Mouse (Mus musculus): ENCODE data around the gene 1110032F04Rik. TPM values are rescaled to one million over a fixed set of nuclear protein-coding genes. Genes with fewer than 3 reads are reported as not detected.

1110032F04Rik gene
- total RNA-seq (2021), result 1 to 10 TPM; 7.8 to 7.9 TPM
- long read RNA-seq, experiment 1, transcript 1110032F04Rik-201 (1 exons, 2,578 nt), result major isoform, 17 of 17 reads
- long read RNA-seq, experiment 1, partial matches to known transcripts, result 0 of 17 reads
- long read RNA-seq, experiment 1, other reads (novel, unspliced or antisense), result 0 of 17 reads
- long read RNA-seq, experiment 2, transcript 1110032F04Rik-201 (1 exons, 2,578 nt), result major isoform, 23 of 23 reads
- long read RNA-seq, experiment 2, partial matches to known transcripts, result 0 of 23 reads
- long read RNA-seq, experiment 2, other reads (novel, unspliced or antisense), result 0 of 23 reads

DNA sequence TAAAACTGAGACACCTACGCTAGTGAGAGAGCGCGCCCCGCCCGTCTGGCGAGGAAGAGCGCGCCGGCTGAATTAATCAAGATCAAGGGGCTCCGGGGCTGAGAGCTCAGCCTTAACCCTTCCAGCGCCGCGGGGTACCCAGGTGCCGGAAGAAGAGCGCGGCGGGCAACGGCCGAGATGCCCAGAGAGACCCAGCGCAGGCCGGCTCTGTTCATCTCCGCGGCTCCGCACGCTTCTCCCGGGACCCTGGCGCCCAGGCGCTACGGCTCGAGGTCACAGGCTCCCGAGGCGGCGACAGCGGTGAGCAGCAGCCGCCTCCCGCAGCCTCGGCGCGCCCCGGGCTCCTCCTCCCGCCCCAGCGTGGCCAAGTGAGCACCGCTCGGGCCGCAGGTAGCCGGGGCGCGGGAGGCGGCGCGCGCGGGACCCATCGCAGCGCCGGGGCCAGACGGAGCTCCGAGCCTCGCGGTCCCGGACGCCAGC is at the start of gene 1110032F04Rik:
Gene 1110032F04Rik, plus strand, starts transcription at position 376 of the 480 bp plus-strand sequence.
- TF ChIP-seq CTCF (conservative IDR thresholded peaks at IDR 0.05), result no peak
- DNase-seq (ENCODE audit: low spot score in 2 of 2), result peak; percentile 5 to 28
- Histone ChIP-seq H3K27ac (peak within 1 kb of the TSS; percentile 61), H3K4me3 (peak within 1 kb of the TSS; percentile 55)

DNA sequence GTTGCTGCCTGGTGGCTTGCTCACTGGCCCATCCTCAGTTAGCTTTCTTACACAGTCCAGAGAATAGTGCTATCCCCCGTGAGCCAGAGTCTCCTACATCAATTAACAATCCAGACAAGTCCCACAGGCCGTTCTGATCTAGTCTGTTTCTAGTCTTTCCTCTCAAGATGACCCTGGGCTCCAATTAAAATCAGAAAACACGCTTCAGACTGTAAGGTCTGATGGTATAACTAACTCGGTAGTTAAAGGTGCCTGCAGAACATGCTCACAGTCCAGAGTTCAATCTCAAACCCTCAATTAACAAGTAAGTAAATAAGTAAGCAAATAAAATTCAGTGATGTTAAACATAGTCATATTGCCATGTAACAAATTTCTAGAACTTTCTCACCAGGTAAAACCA is 48.0 kb upstream of the 1110032F04Rik start:
- TF ChIP-seq CTCF (conservative IDR thresholded peaks at IDR 0.05), result no peak
- no peak for DNase-seq (ENCODE audit: low spot score in 2 of 2)

DNA sequence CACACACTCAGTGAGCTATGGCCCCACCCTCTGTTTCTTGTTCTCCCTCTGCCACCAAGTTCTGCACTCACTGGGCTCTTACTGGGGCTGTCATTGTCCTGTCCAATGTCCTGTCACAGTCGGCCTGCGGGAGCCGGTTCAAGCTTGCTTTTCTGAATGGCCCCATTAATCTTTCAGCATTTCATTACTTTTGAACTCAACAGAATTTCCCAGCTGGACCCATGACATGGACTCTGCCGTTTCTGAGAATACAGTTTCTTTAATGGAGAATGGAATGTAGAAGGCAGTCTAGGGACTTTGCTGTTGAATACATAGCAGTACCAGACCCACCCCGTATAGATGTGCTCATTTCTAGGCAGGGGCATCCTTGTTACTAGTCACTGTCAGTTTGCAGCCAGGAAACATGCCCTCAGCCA is 47.5 kb upstream of the 1110032F04Rik start:
- no peak for DNase-seq (ENCODE audit: low spot score in 2 of 2)
- no peak overlapping the region for H3K27ac ChIP-seq
- TF ChIP-seq CTCF (conservative IDR thresholded peaks at IDR 0.05), result no peak
- H3K4me3 ChIP-seq, result no peak overlapping the region

More for the DNA sequence above, 48.0 kb upstream of the 1110032F04Rik start:
- no peak overlapping the region for H3K4me3 ChIP-seq
- H3K27ac ChIP-seq, result no peak overlapping the region

DNA sequence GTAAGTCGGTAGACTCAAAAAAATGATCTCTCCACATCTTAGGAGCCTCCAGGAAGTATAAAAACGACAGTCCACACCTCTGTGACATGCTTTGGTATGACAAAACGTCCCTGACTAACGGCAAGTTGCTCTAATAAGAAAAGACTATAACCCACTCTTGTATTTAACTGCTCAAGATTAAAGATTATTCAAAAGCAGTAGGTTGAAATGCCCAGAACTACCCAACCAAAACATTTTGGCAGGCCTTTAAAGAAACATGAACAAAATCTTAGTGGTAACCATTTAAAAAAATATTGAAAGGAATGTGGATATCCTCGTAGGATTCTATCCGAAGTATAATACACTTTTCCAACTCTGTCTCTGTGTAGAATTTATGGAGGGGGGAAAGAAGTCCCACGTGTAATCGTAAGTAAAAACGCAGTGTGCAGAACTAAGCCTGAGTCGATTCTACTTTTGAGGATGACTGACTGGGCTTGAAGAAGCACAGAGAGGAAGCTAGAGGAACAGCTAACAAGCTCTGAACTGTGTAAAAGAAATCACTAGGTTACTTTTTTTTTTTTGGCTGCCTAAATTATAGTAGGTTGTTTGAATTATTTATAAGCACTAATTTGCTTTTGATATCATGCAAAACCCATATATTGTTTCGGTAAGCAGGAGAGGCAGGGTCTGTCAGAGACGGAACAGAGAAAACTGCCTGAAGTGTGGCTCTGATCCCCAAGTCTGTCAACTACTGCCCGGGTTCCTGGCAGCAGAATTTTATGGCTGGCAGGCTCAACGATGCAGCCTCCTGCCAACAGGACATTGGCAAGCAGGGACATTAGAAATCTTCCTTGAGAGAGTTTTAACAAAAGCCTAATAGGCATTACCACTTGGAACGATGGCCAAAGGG is 45.3 kb upstream of the 1110032F04Rik start:
- H3K27ac ChIP-seq, result no peak overlapping the region
- TF ChIP-seq CTCF (conservative IDR thresholded peaks at IDR 0.05), result no peak
- no peak overlapping the region for H3K4me3 ChIP-seq
- DNase-seq (ENCODE audit: low spot score in 2 of 2), result peak; percentile 36 to 44

DNA sequence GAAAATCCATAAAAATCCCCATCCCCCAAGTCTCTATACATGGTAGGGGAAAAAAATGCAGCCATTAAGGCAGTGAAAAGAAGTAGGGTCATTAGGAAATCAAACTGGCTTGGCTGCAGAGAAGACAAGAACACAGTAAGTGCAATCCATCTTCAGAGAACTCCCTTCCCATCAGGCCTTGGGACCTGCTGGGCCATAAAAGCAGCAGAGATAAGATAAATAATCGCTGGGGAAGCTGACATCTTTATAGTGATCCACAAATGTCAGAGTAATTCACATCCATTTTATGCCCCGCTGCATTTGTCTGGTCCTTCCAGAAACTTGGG is 44.7 kb upstream of the 1110032F04Rik start:
- no peak for TF ChIP-seq CTCF (conservative IDR thresholded peaks at IDR 0.05)
- Histone ChIP-seq H3K4me3 (no peak overlapping the region), H3K27ac (no peak overlapping the region)
- no peak for DNase-seq (ENCODE audit: low spot score in 2 of 2)

DNA sequence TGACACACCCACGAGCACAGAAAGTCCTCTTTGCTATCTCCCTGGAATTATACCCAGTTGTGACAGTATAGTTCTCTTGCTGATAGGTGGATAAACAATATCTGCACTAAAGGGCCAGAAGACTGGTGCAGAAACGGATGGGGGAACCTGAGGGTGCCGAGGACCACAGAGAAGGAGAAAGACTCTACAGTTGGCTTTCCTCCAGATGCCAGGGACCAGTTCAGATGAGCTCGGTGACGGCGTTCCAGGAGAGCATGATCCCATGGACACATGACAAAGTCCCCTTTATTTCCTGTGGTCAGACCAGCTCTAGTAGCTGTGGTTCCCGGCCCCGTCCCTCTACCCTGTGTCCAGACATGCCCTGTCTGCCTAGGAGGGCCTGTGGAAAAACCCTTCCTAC is 44.2 kb upstream of the 1110032F04Rik start:
- DNase-seq (ENCODE audit: low spot score in 2 of 2), result no peak
- H3K4me3 ChIP-seq, result no peak overlapping the region
- no peak for TF ChIP-seq CTCF (conservative IDR thresholded peaks at IDR 0.05)
- H3K27ac ChIP-seq, result no peak overlapping the region

DNA sequence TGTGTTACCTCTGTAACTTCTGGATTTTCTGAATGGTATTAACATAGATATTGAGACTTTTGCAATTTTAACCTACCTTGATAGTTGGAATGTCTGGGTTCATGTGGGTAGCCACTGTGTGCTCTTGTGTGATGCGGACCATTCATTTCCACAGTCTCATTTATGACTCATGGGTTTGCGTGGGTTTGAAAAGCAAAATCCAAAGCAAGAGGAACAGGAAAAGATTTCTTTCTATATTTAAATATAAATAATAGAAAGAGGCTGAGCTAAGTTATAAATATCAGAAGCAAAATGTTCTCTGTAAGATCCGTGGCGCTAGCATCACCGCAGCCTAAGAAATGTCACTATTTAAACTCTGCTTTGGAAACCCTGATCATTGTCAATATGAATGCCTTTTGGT is 41.7 kb upstream of the 1110032F04Rik start:
- DNase-seq (ENCODE audit: low spot score in 2 of 2), result no peak
- Histone ChIP-seq H3K27ac (no peak overlapping the region), H3K4me3 (no peak overlapping the region)
- no peak for TF ChIP-seq CTCF (conservative IDR thresholded peaks at IDR 0.05)

DNA sequence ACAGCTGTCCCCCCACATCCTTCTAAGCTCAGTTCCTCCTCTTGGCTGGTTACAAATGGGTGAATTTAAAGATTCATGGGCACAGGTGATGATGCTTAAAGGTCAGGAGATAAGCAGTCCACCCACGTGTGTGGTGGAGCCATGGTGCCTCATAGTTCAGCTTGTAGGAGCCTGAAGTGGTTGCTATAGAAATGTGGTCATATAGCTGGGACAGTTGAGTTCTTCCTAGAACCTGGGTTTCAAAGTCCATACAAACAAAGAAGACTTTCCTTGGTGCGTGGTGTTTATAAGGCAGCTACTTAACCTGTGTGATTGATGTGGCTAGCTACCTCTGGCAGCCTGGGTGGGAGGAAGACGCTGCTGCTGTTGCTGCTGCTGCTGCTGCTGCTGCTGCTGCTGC is 39.4 kb upstream of the 1110032F04Rik start:
- Histone ChIP-seq H3K4me3 (no peak overlapping the region), H3K27ac (no peak overlapping the region)
- DNase-seq (ENCODE audit: low spot score in 2 of 2), result no peak
- TF ChIP-seq CTCF (conservative IDR thresholded peaks at IDR 0.05), result no peak

DNA sequence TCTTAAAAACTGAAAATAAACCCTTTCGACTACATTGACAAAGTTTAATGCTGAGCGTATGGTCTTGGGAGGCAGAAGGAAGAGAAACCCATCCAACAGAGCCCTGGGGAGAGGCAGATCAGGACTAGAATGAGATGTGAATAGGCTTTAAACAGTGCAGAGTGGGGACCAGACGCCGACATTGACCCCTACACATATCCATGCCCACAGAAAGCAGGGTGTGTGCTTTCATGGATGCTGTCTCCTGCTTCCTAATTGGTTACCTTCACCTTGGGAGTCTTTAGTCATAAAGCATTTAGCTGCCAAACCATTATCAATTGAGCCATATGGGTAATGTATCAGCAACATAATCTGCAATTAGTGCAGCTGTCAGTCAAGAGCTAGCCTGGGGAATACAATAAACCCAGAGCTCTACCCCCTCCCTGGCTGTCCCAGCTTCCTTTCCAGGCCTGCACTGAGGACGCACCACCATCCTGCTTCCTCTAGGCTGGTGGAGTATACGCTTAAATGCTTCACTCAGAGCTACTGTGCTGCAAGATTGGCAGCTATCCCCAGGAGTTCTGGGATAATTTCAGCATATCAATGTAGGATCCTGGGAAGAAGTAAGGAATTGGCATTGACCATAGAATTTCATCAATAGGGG is 32.4 kb upstream of the 1110032F04Rik start:
- H3K27ac ChIP-seq, result no peak overlapping the region
- H3K4me3 ChIP-seq, result no peak overlapping the region
- DNase-seq (ENCODE audit: low spot score in 2 of 2), result no peak
- TF ChIP-seq CTCF (conservative IDR thresholded peaks at IDR 0.05), result 0 out of 2 replicates have a peak, but pooled peaks have one; percentile 2

DNA sequence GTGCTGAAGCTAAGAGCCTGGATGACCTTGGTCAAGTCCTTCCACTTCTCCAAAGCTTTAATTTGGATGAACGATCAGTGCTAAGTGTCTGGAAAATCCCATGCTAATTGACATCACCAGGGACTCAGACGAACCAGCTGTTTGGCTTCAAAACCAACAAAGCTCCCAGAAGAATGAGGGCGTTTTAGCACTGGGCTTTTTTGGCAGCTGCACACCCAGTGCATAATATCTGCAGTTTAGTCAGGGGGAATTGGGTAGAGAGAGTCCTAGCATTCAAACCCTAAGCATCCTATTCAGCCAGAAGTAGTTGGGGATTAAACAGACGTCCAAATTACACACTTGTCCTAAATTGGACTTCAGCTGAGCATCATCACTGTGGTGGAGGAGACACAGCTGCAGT is 29.2 kb upstream of the 1110032F04Rik start:
- Histone ChIP-seq H3K27ac (no peak overlapping the region), H3K4me3 (no peak overlapping the region)
- peak in 1 of 2 experiments; percentile 16 for DNase-seq (ENCODE audit: low spot score in 2 of 2)
- no peak for TF ChIP-seq CTCF (conservative IDR thresholded peaks at IDR 0.05)

DNA sequence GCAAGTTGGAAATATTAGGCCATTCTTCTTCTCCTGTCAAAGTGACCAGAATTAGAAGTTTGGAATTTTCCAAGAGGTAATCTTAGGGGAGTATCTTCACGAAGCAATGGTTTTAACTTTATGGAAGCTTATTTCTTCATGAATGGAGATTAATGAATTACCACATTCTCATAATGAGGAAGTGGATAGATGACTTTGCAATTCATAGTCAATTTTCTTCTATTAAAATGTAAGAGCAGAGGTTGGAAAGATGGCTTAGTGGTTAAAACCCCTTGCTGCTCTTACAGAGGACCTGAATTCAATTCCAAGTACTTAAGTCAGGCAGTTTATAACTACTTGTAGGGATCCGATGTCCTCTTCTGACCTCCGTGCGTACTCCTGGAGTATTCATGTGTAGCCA is 25.4 kb upstream of the 1110032F04Rik start:
- H3K27ac ChIP-seq, result no peak overlapping the region
- no peak for TF ChIP-seq CTCF (conservative IDR thresholded peaks at IDR 0.05)

DNA sequence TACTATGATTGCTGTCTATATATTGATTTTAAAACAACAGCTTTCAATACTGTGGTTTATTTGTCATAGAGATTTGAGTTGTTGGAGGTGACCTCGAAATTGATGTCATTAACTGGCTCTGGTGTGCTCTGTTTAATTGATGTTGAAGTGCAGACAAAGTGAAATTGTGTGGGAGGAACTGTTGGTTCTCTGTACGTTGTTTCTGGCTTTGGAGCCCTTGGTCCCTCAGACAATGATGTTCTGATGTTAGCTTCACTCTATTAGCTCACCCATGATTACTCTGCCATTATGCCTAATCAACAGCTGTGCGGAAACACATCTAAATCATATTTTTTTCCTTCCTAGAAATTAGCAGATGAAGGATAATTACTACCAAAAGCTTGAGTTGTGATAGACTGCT is 21.1 kb upstream of the 1110032F04Rik start:
- no peak for DNase-seq (ENCODE audit: low spot score in 2 of 2)
- Histone ChIP-seq H3K4me3 (no peak overlapping the region), H3K27ac (no peak overlapping the region)
- TF ChIP-seq CTCF (conservative IDR thresholded peaks at IDR 0.05), result no peak

More for the DNA sequence above, 25.4 kb upstream of the 1110032F04Rik start:
- no peak for DNase-seq (ENCODE audit: low spot score in 2 of 2)
- no peak overlapping the region for H3K4me3 ChIP-seq

DNA sequence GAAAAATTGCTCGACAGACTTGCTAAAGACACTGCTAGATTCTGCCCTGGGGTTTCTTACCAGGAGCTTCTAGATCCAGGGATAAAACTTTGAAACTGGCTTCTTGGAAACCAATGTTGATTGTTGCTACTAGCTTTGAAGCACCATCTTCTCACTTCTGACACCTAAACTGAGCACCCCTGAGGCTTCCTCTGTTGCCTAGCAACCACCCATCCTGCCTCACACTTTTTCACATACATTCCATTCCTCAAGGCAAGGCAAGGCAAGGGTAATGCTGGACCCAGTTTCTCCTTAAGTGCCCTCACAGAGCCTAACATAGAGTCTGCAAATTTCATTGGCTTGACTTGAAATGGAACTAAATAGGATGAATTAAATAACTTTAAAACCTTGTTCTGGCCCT is 17.0 kb upstream of the 1110032F04Rik start:
- no peak for DNase-seq (ENCODE audit: low spot score in 2 of 2)
- Histone ChIP-seq H3K27ac (no peak overlapping the region), H3K4me3 (no peak overlapping the region)
- TF ChIP-seq CTCF (conservative IDR thresholded peaks at IDR 0.05), result no peak

Measured in layer of hippocampus, adult 2 months (tissue).